ENCODE assay signal across 8 mouse cellular contexts in genomic region chr4:109405415-109405814, GRCm38 (mm10). TPM values are rescaled to one million over a fixed set of nuclear protein-coding genes. Genes with fewer than 3 reads are reported as not detected.
DNase-seq lines count a peak whose midpoint lies in the region; ATAC-seq and TF ChIP-seq lines count a peak whose summit lies in the region.

No protein-coding gene starts in this region.

- TF ChIP-seq EP300 in heart, postnatal 0 days (IDR thresholded peaks at IDR 0.05; ENCODE audit: low read depth): no peak

- H3K9me3 ChIP-seq in heart, postnatal 0 days (replicated peaks; ENCODE audit: control insufficient read depth, low read length): no peaks in the 10 kb centered on the region
- no peaks in the 10 kb centered on the region for H3K9me3 ChIP-seq in embryonic facial prominence, embryonic 11.5 days (replicated peaks; ENCODE audit: control insufficient read depth, low read length)
- no peaks in the 10 kb centered on the region for H3K9me3 ChIP-seq in hindbrain, embryonic 14.5 days (ENCODE audit: control insufficient read depth, low read length)
- H3K9me3 ChIP-seq in midbrain, embryonic 13.5 days: no peaks in the 10 kb centered on the region

- no peak for TF ChIP-seq CTCF in heart, postnatal 0 days (IDR thresholded peaks at IDR 0.05; ENCODE audit: low read depth)

- no peak overlapping the region for H3K4me3 ChIP-seq in heart, postnatal 0 days (ENCODE audit: low read depth, low read length)
- no peak overlapping the region for H3K4me3 ChIP-seq in embryonic facial prominence, embryonic 11.5 days (ENCODE audit: low read depth, low read length)
- no peak overlapping the region for H3K4me3 ChIP-seq in hindbrain, embryonic 14.5 days (replicated peaks; ENCODE audit: low read length)
- no peak overlapping the region for H3K4me3 ChIP-seq in midbrain, embryonic 13.5 days (replicated peaks)

- DNase-seq in heart, postnatal 0 days (ENCODE audit: low spot score): no peak
- no peak for DNase-seq in heart, postnatal 4 days
- no peak for DNase-seq in embryonic facial prominence, embryonic 11.5 days (ENCODE audit: low spot score)
- DNase-seq in hindbrain, embryonic 14.5 days (ENCODE audit: low spot score): no peak
- no peak for DNase-seq in adrenal gland, adult 8-10 months
- no peak for DNase-seq in layer of hippocampus, postnatal 10 days (ENCODE audit: low spot score in 2 of 2)
- no peak for DNase-seq in left cerebral cortex, postnatal 10 days (ENCODE audit: extremely low spot score in 1 of 2, low spot score in 2 of 2)

- no peaks in the 10 kb centered on the region for H3K36me3 ChIP-seq in heart, postnatal 0 days (replicated peaks; ENCODE audit: control insufficient read depth, insufficient read depth, low read length)
- H3K36me3 ChIP-seq in embryonic facial prominence, embryonic 11.5 days (replicated peaks; ENCODE audit: control insufficient read depth, insufficient read depth, low read depth, low read length): no peaks in the 10 kb centered on the region
- no peaks in the 10 kb centered on the region for H3K36me3 ChIP-seq in hindbrain, embryonic 14.5 days (replicated peaks; ENCODE audit: control insufficient read depth, insufficient read depth)
- no peaks in the 10 kb centered on the region for H3K36me3 ChIP-seq in midbrain, embryonic 13.5 days

- ATAC-seq in heart, postnatal 0 days (ENCODE audit: insufficient read depth, low read depth): no peak
- 0 out of 2 replicates have a peak, but pooled peaks have one; percentile 9 for ATAC-seq in embryonic facial prominence, embryonic 11.5 days (replicated peaks; ENCODE audit: insufficient number of reproducible peaks, low FRiP score, low TSS enrichment, low read depth)
- ATAC-seq in hindbrain, embryonic 14.5 days (ENCODE audit: low FRiP score): no peak
- ATAC-seq in midbrain, embryonic 13.5 days: peak; percentile 55

- intact Hi-C loops in left cerebral cortex, postnatal 10 days (cut with DNase I): no loop called here

- WGBS in heart, postnatal 0 days: 60% methylated on average over 8 of the region's 8 CpGs
- WGBS in embryonic facial prominence, embryonic 11.5 days: 69% methylated on average over 8 of the region's 8 CpGs
- WGBS in hindbrain, embryonic 14.5 days: 43% methylated on average over 8 of the region's 8 CpGs
- 42% methylated on average over 8 of the region's 8 CpGs for WGBS in midbrain, embryonic 13.5 days

- no peaks in the 10 kb centered on the region for H3K27me3 ChIP-seq in heart, postnatal 0 days (ENCODE audit: control insufficient read depth, insufficient read depth, low read length)
- H3K27me3 ChIP-seq in embryonic facial prominence, embryonic 11.5 days (ENCODE audit: control insufficient read depth, insufficient read depth, low read length): peaks cover 2% of the 10 kb centered on the region; the same call in 1 of the 2 replicates
- H3K27me3 ChIP-seq in hindbrain, embryonic 14.5 days (ENCODE audit: control insufficient read depth, insufficient read depth, low read length): no peaks in the 10 kb centered on the region
- peaks cover 8% of the 10 kb centered on the region; the same call in 1 of the 2 replicates for H3K27me3 ChIP-seq in midbrain, embryonic 13.5 days

- H3K4me1 ChIP-seq in heart, postnatal 0 days (ENCODE audit: control insufficient read depth, insufficient read depth): peaks cover 6% of the 10 kb centered on the region; the same call in 1 of the 2 replicates
- H3K4me1 ChIP-seq in embryonic facial prominence, embryonic 11.5 days (ENCODE audit: control insufficient read depth, insufficient read depth, low read length): peaks cover 4% of the 10 kb centered on the region; the same call in 1 of the 2 replicates
- H3K4me1 ChIP-seq in hindbrain, embryonic 14.5 days (replicated peaks; ENCODE audit: control insufficient read depth, insufficient read depth, low read length): peaks cover 7% of the 10 kb centered on the region
- peaks cover 16% of the 10 kb centered on the region for H3K4me1 ChIP-seq in midbrain, embryonic 13.5 days (replicated peaks)

- peak overlapping the region; percentile 81; the same call in 1 of the 2 replicates for H3K4me2 ChIP-seq in heart, postnatal 0 days (ENCODE audit: low read depth, low read length)
- no peak overlapping the region for H3K4me2 ChIP-seq in embryonic facial prominence, embryonic 11.5 days (ENCODE audit: low read depth, low read length)
- H3K4me2 ChIP-seq in hindbrain, embryonic 14.5 days (replicated peaks): peak overlapping the region; percentile 98; the same call in 1 of the 2 replicates
- H3K4me2 ChIP-seq in midbrain, embryonic 13.5 days (replicated peaks): peak overlapping the region; percentile 98; the same call in 1 of the 2 replicates

- H3K9ac ChIP-seq in heart, postnatal 0 days (replicated peaks; ENCODE audit: low read depth, low read length): no peak overlapping the region
- no peak overlapping the region for H3K9ac ChIP-seq in embryonic facial prominence, embryonic 11.5 days (replicated peaks; ENCODE audit: low read length)
- no peak overlapping the region for H3K9ac ChIP-seq in hindbrain, embryonic 14.5 days
- H3K9ac ChIP-seq in midbrain, embryonic 13.5 days (replicated peaks): no peak overlapping the region

- peak overlapping the region; percentile 72 for H3K27ac ChIP-seq in heart, postnatal 0 days (ENCODE audit: low read depth)
- H3K27ac ChIP-seq in embryonic facial prominence, embryonic 11.5 days (replicated peaks; ENCODE audit: low read depth, low read length): no peak overlapping the region
- no peak overlapping the region for H3K27ac ChIP-seq in hindbrain, embryonic 14.5 days
- 0 out of 2 replicates have a peak overlapping the region, but pooled peaks have one; percentile 10 for H3K27ac ChIP-seq in midbrain, embryonic 13.5 days

RNA-seq across cellular contexts. Expression of gene Ttc39a, which starts 1.0 kb away (rescaled TPM):
- 4.2 and 10.0 TPM in 2 replicates for total RNA-seq in heart, postnatal 0 days (2014; rRNA removed; ENCODE audit: low replicate concordance)
- polyA plus RNA-seq in heart, postnatal 0 days (2015; fragmentation: Nextera tagmentation; extraction: Ambion mirVana): 3.4 and 3.6 TPM in 2 replicates
- 1 to 10 TPM; 3.3 to 4.1 TPM for total RNA-seq in heart, postnatal 4 days (2021)
- 4.3 and 4.8 TPM in 2 replicates for polyA plus RNA-seq in embryonic facial prominence, embryonic 11.5 days (2014; fragmentation: Nextera tagmentation; extraction: Ambion mirVana)
- 3.3 and 3.5 TPM in 2 replicates for polyA plus RNA-seq in hindbrain, embryonic 14.5 days (2014; fragmentation: Nextera tagmentation; extraction: Ambion mirVana)
- polyA plus RNA-seq in midbrain, embryonic 13.5 days (2015; fragmentation: Nextera tagmentation; extraction: Ambion mirVana): 0.90 and 1.1 TPM in 2 replicates
- 10 to 100 TPM in 2 of 4 experiments, 1 to 10 TPM in 2; 4.6 to 18.6 (median 13.4) TPM for total RNA-seq in adrenal gland, adult 8-10 months (2022)
- 1 to 10 TPM in 1 of 2 experiments, under 1 TPM in 1; 0.83 to 1.1 TPM for total RNA-seq in layer of hippocampus, postnatal 10 days (2021)
- total RNA-seq in left cerebral cortex, postnatal 10 days (2021): 1 to 10 TPM; 1.2 TPM

Comparison
In these comparisons a context has a peak if more than half of its experiments do, and no peak if none do; other contexts are left out.
1. ATAC-seq: peak in embryonic facial prominence, embryonic 11.5 days (single experiment) and midbrain, embryonic 13.5 days (single experiment); none in heart, postnatal 0 days (single experiment) and hindbrain, embryonic 14.5 days (single experiment).
2. H3K27ac ChIP-seq: peak in heart, postnatal 0 days (single experiment) and midbrain, embryonic 13.5 days (single experiment); none in embryonic facial prominence, embryonic 11.5 days (single experiment) and hindbrain, embryonic 14.5 days (single experiment).